Mouse (Mus musculus): ENCODE results near the gene Krtap11-1.

The Krtap11-1 gene

GRCm38 (mm10) chr16:89571083-89571482, at the start of gene Krtap11-1:
Krtap11-1 (minus strand) TSS chr16:89571183.
- TF ChIP-seq CTCF (conservative IDR thresholded peaks at IDR 0.05; ENCODE audit: low read length) (no peak), NANOG (IDR thresholded peaks at IDR 0.05; ENCODE audit: borderline replicate concordance, low read length) (no peak), POU5F1 (IDR thresholded peaks at IDR 0.05; ENCODE audit: borderline replicate concordance, low read length) (no peak)
- no peaks in the 10 kb centered on the region for H3K36me3 ChIP-seq (ENCODE audit: insufficient read depth, low read length)
- peaks cover 12% of the 10 kb centered on the region; the same call in 1 of the 2 replicates for H3K27me3 ChIP-seq (ENCODE audit: insufficient read depth, low read length)

DNA sequence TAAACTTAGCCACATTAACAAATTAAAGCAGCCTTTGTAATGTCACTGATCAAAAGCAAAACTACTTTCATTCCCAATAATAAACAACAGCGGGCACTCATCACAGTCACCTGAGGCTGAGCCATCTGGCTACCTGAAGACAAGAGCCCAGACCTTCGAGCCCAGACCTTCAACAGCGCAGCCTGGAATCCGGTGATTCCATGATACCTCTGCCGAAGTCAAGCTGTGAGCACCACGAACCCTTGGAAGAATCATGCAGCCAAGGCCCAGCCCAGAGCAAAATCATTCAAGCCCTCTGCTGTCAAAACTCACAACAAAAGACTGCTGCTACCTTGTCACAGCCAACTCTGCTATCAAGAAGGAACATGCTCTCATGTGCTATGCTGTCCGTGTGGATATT, 47.2 kb upstream of the Krtap11-1 start:
- H3K4me3 ChIP-seq (replicated peaks; ENCODE audit: low read length): no peak overlapping the region
- H3K9me3 ChIP-seq (ENCODE audit: low read length): no peaks in the 10 kb centered on the region
- H3K27me3 ChIP-seq (ENCODE audit: insufficient read depth, low read length): no peaks in the 10 kb centered on the region
- TF ChIP-seq POU5F1 (IDR thresholded peaks at IDR 0.05; ENCODE audit: borderline replicate concordance, low read length) (no peak), NANOG (IDR thresholded peaks at IDR 0.05; ENCODE audit: borderline replicate concordance, low read length) (no peak)
- H3K36me3 ChIP-seq (ENCODE audit: insufficient read depth, low read length): no peaks in the 10 kb centered on the region
- no peaks in the 10 kb centered on the region for H3K4me1 ChIP-seq (replicated peaks; ENCODE audit: low read depth, low read length)

More at GRCm38 (mm10) chr16:89571083-89571482, at the start of gene Krtap11-1:
- Histone ChIP-seq H3K4me1 (replicated peaks; ENCODE audit: low read depth, low read length) (no peaks in the 10 kb centered on the region), H3K9me3 (ENCODE audit: low read length) (no peaks in the 10 kb centered on the region), H3K4me3 (replicated peaks; ENCODE audit: low read length) (no peak within 1 kb of the TSS)

DNA sequence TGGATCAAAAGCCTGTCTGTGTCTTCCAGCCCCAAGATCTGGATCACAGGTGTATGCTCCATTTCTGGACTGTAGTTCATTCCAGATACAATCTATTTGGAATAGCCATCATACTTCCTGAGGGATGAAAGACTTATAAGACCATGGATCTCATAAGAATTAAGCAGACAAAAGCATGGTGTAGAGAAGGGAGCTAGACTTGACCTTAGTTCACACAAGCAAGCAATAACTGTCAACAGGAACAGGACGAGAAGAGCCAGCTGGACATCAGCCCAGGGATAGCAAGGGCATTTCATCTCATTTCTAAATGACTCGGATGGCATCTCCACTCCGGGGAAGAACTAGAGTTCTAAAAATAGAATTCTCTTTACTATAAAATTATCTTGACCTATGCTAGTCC, 46.3 kb upstream of the Krtap11-1 start:
- no peak for TF ChIP-seq NANOG (IDR thresholded peaks at IDR 0.05; ENCODE audit: borderline replicate concordance, low read length)
- no peak for TF ChIP-seq CTCF (conservative IDR thresholded peaks at IDR 0.05; ENCODE audit: low read length)
- TF ChIP-seq POU5F1 (IDR thresholded peaks at IDR 0.05; ENCODE audit: borderline replicate concordance, low read length): no peak
- Histone ChIP-seq H3K4me1 (replicated peaks; ENCODE audit: low read depth, low read length) (no peaks in the 10 kb centered on the region), H3K27me3 (ENCODE audit: insufficient read depth, low read length) (no peaks in the 10 kb centered on the region), H3K36me3 (ENCODE audit: insufficient read depth, low read length) (no peaks in the 10 kb centered on the region), H3K4me3 (replicated peaks; ENCODE audit: low read length) (no peak overlapping the region), H3K9me3 (ENCODE audit: low read length) (0 out of 2 replicates have a peak, but pooled peaks cover 3% of the 10 kb centered on the region)

- TF ChIP-seq POU5F1 (IDR thresholded peaks at IDR 0.05; ENCODE audit: borderline replicate concordance, low read length): no peak
- TF ChIP-seq CTCF (conservative IDR thresholded peaks at IDR 0.05; ENCODE audit: low read length): no peak
- TF ChIP-seq NANOG (IDR thresholded peaks at IDR 0.05; ENCODE audit: borderline replicate concordance, low read length): no peak
- H3K4me3 ChIP-seq (replicated peaks; ENCODE audit: low read length): no peak overlapping the region
- no peaks in the 10 kb centered on the region for H3K27me3 ChIP-seq (ENCODE audit: insufficient read depth, low read length)
- H3K9me3 ChIP-seq (ENCODE audit: low read length): 0 out of 2 replicates have a peak, but pooled peaks cover 6% of the 10 kb centered on the region
- no peaks in the 10 kb centered on the region for H3K4me1 ChIP-seq (replicated peaks; ENCODE audit: low read depth, low read length)
- H3K36me3 ChIP-seq (ENCODE audit: insufficient read depth, low read length): no peaks in the 10 kb centered on the region
These were observed 42.7 kb upstream of the Krtap11-1 start for GRCm38 (mm10) chr16:89613726-89614125.

DNA sequence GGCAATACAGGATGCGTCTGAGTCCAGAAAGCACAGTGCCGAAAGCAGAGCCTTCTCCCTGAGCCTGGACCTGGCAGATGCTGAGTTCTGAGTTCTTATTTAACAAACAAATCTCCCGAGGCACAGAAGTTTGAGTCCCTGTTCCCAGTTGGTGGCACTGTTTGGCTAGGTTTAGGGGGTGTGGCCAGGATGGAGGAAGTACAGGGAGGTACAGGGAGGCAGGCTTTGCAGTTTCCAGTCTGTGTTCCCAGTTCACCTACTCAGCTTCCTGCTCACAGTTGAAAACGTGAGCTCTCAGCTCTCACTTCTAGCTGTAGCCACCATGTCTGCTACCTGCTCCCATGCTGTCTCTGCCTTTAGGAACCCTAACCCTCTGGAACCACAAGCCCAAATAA, 37.8 kb upstream of the Krtap11-1 start:
- Histone ChIP-seq H3K36me3 (ENCODE audit: insufficient read depth, low read length) (no peaks in the 10 kb centered on the region), H3K9me3 (ENCODE audit: low read length) (0 out of 2 replicates have a peak, but pooled peaks cover 9% of the 10 kb centered on the region), H3K27me3 (ENCODE audit: insufficient read depth, low read length) (no peaks in the 10 kb centered on the region), H3K4me1 (replicated peaks; ENCODE audit: low read depth, low read length) (no peaks in the 10 kb centered on the region), H3K4me3 (replicated peaks; ENCODE audit: low read length) (no peak overlapping the region)
- no peak for TF ChIP-seq NANOG (IDR thresholded peaks at IDR 0.05; ENCODE audit: borderline replicate concordance, low read length)
- no peak for TF ChIP-seq POU5F1 (IDR thresholded peaks at IDR 0.05; ENCODE audit: borderline replicate concordance, low read length)
- TF ChIP-seq CTCF (conservative IDR thresholded peaks at IDR 0.05; ENCODE audit: low read length): no peak

GRCm38 (mm10) chr16:89608161-89608790, 37.3 kb upstream of the Krtap11-1 start:
- Histone ChIP-seq H3K27me3 (ENCODE audit: insufficient read depth, low read length) (no peaks in the 10 kb centered on the region), H3K4me3 (replicated peaks; ENCODE audit: low read length) (no peak overlapping the region), H3K36me3 (ENCODE audit: insufficient read depth, low read length) (no peaks in the 10 kb centered on the region), H3K4me1 (replicated peaks; ENCODE audit: low read depth, low read length) (no peaks in the 10 kb centered on the region), H3K9me3 (ENCODE audit: low read length) (0 out of 2 replicates have a peak, but pooled peaks cover 9% of the 10 kb centered on the region)
- no peak for TF ChIP-seq CTCF (conservative IDR thresholded peaks at IDR 0.05; ENCODE audit: low read length)
- no peak for TF ChIP-seq POU5F1 (IDR thresholded peaks at IDR 0.05; ENCODE audit: borderline replicate concordance, low read length)
- TF ChIP-seq NANOG (IDR thresholded peaks at IDR 0.05; ENCODE audit: borderline replicate concordance, low read length): no peak

GRCm38 (mm10) chr16:89606951-89607350, 36.0 kb upstream of the Krtap11-1 start:
- 0 out of 2 replicates have a peak, but pooled peaks cover 6% of the 10 kb centered on the region for H3K9me3 ChIP-seq (ENCODE audit: low read length)
- H3K4me3 ChIP-seq (replicated peaks; ENCODE audit: low read length): no peak overlapping the region
- TF ChIP-seq POU5F1 (IDR thresholded peaks at IDR 0.05; ENCODE audit: borderline replicate concordance, low read length) (no peak), NANOG (IDR thresholded peaks at IDR 0.05; ENCODE audit: borderline replicate concordance, low read length) (no peak), CTCF (conservative IDR thresholded peaks at IDR 0.05; ENCODE audit: low read length) (no peak)
- no peaks in the 10 kb centered on the region for H3K27me3 ChIP-seq (ENCODE audit: insufficient read depth, low read length)
- no peaks in the 10 kb centered on the region for H3K4me1 ChIP-seq (replicated peaks; ENCODE audit: low read depth, low read length)
- H3K36me3 ChIP-seq (ENCODE audit: insufficient read depth, low read length): no peaks in the 10 kb centered on the region

DNA sequence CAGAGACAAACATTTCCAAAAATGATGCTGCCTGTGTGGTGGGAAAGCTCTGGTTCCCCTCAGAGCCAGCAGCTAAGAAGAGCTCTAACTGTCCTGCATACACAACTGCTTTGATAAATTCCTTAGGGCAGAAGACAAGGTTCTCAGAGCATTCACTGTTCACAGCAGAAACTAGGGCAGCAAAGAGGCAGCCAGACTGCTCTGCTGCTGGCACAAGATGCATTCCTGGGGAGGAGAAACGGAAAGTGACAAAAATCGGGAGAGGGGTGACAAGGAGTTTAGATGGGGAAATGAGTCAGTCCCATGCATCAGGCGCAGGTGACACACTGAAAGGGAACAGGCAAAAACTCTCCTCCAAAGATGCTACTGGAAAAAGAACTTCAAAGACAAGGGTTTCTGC, 16.2 kb upstream of the Krtap11-1 start:
- Histone ChIP-seq H3K9me3 (ENCODE audit: low read length) (no peaks in the 10 kb centered on the region), H3K4me3 (replicated peaks; ENCODE audit: low read length) (no peak overlapping the region), H3K4me1 (replicated peaks; ENCODE audit: low read depth, low read length) (no peaks in the 10 kb centered on the region; the same call in 1 of the 2 replicates), H3K36me3 (ENCODE audit: insufficient read depth, low read length) (no peaks in the 10 kb centered on the region), H3K27me3 (ENCODE audit: insufficient read depth, low read length) (no peaks in the 10 kb centered on the region)
- no peak for TF ChIP-seq CTCF (conservative IDR thresholded peaks at IDR 0.05; ENCODE audit: low read length)
- TF ChIP-seq POU5F1 (IDR thresholded peaks at IDR 0.05; ENCODE audit: borderline replicate concordance, low read length): no peak
- no peak for TF ChIP-seq NANOG (IDR thresholded peaks at IDR 0.05; ENCODE audit: borderline replicate concordance, low read length)

All from E14TG2a.4 (cell line).